Mouse (Mus musculus) small intestine, adult 2 months (tissue): ENCODE results near the gene Eif1. TPM values are rescaled to one million over a fixed set of nuclear protein-coding genes. Genes with fewer than 3 reads are reported as not detected.
A peak's percentile ranks its signal among the peaks of the same experiment; 100 is the strongest.

Source experiments
- H3K27ac ChIP-seq: fragments of 200-500 bp; 2 replicates; pipeline ENCODE4 v1.5.1; 2012; ENCODE audit warnings: low read depth, low read length, control low read depth, inconsistent platforms; ENCODE audit not compliant: insufficient read depth
- H3K27me3 ChIP-seq: fragments of 200-500 bp; 2 replicates; pipeline ENCODE4 v1.6.1; 2012; ENCODE audit warnings: mild to moderate bottlenecking, moderate library complexity, low read length, inconsistent platforms; ENCODE audit not compliant: control insufficient read depth, insufficient read depth
- H3K36me3 ChIP-seq: fragments of 200-500 bp; 2 replicates; pipeline ENCODE4 v1.6.1; 2012; ENCODE audit warnings: mild to moderate bottlenecking, low read length, control low read depth, inconsistent platforms; ENCODE audit not compliant: control insufficient read depth, insufficient read depth
- H3K4me1 ChIP-seq: fragments of 200-500 bp; 2 replicates; pipeline ENCODE4 v1.6.1; 2012; ENCODE audit warnings: low read length, inconsistent platforms, mixed read lengths; ENCODE audit not compliant: control insufficient read depth, insufficient read depth, insufficient read length
- H3K4me3 ChIP-seq: fragments of 200-500 bp; 2 replicates; pipeline ENCODE4 v1.5.1; 2012; ENCODE audit warnings: low read depth, mild to moderate bottlenecking, control low read depth, inconsistent platforms, low read length, moderate library complexity
- CTCF ChIP-seq: fragments of 200-500 bp; IDR thresholded peaks from 2 replicates; pipeline ENCODE4 v1.5.1; 2012; ENCODE audit warnings: low read depth, mild to moderate bottlenecking, control low read depth, inconsistent platforms, low read length, moderate library complexity, mixed read lengths; ENCODE audit not compliant: insufficient replicate concordance, insufficient read length; ENCODE audit errors: extremely low read depth
- POLR2A ChIP-seq: fragments of 200-500 bp; IDR thresholded peaks from 2 replicates; pipeline ENCODE4 v1.6.1; 2012; ENCODE audit warnings: low read depth, mild to moderate bottlenecking, control low read depth, inconsistent platforms, low read length, moderate library complexity
- whole genome bisulfite sequencing: fragments of 180-500 bp; shearing (Covaris S2); methylation state at CpG from one replicate; pipeline ENCODE4 v1.1.7; 2018; 5-methylcytosine and 5-hydroxymethylcytosine counted together
- polyA plus RNA-seq: library from polyadenylated mRNA; depleted of rRNA; stranded (reverse); fragments of >200 nt; gene quantifications from 2 replicates; pipeline ENCODE4 v1.2.3, GENCODE M21; 2012

The Eif1 gene
- polyA plus RNA-seq, 1 experiment = 102 TPM

- WGBS = 58% methylated on average over 9 of the region's 9 CpGs
- no peak for TF ChIP-seq CTCF
These were observed 13.3 kb downstream of the Eif1 start for GRCm38 (mm10) chr11:100332766-100333515.

GRCm38 (mm10) chr11:100333944-100334457 lies 14.3 kb downstream of the Eif1 start, which contains the start of gene Gast:
Gast (plus strand) TSS chr11:100334407.
- Histone ChIP-seq H3K27ac (no peak within 1 kb of the TSS), H3K4me3 (no peak within 1 kb of the TSS), H3K27me3 (no peaks in the 10 kb centered on the region), H3K4me1 (no peaks in the 10 kb centered on the region), H3K36me3 (no peaks in the 10 kb centered on the region)
- TF ChIP-seq CTCF = no peak
- no peak for TF ChIP-seq POLR2A
- WGBS = 53% methylated on average over 6 of the region's 6 CpGs

More at GRCm38 (mm10) chr11:100332766-100333515, 13.3 kb downstream of the Eif1 start:
- Histone ChIP-seq H3K4me3 (no peak overlapping the region), H3K27ac (no peak overlapping the region), H3K27me3 (no peaks in the 10 kb centered on the region), H3K36me3 (no peaks in the 10 kb centered on the region), H3K4me1 (no peaks in the 10 kb centered on the region)

DNA sequence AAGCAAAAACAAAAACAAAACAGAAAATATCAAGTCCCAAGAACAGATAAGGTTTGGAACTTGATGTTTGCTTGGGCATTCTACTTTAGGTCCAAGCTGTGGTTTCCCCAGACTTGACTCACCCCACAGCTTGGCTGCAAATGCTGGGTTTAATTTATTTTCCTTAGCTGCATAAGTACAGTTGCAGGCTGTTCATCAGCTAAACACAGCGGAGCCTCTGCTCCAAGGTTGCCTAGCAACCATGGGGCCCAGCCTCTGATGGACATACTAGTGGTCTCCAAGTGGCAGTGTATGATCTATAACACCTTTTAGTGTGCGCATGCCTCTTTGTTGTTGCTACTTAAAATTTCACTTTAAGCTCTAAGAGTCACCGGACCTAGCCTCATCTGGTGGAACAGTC lies 16.0 kb downstream of the Eif1 start:
- H3K4me3 ChIP-seq = no peak overlapping the region
- TF ChIP-seq POLR2A (no peak), CTCF (no peak)
- H3K27me3 ChIP-seq = no peaks in the 10 kb centered on the region
- 59% methylated on average over 3 of the region's 3 CpGs for WGBS
- H3K4me1 ChIP-seq = no peaks in the 10 kb centered on the region
- no peak overlapping the region for H3K27ac ChIP-seq
- no peaks in the 10 kb centered on the region for H3K36me3 ChIP-seq

GRCm38 (mm10) chr11:100344269-100344668 lies 24.6 kb downstream of the Eif1 start:
- no peak overlapping the region for H3K4me3 ChIP-seq
- H3K27me3 ChIP-seq = no peaks in the 10 kb centered on the region; the same call in 1 of the 2 replicates
- no peaks in the 10 kb centered on the region for H3K4me1 ChIP-seq
- 0 out of 2 replicates have a peak overlapping the region, but pooled peaks have one; percentile 11 for H3K27ac ChIP-seq
- WGBS = 87% methylated on average over 10 of the region's 10 CpGs
- TF ChIP-seq CTCF = no peak
- TF ChIP-seq POLR2A = no peak
- no peaks in the 10 kb centered on the region for H3K36me3 ChIP-seq

DNA sequence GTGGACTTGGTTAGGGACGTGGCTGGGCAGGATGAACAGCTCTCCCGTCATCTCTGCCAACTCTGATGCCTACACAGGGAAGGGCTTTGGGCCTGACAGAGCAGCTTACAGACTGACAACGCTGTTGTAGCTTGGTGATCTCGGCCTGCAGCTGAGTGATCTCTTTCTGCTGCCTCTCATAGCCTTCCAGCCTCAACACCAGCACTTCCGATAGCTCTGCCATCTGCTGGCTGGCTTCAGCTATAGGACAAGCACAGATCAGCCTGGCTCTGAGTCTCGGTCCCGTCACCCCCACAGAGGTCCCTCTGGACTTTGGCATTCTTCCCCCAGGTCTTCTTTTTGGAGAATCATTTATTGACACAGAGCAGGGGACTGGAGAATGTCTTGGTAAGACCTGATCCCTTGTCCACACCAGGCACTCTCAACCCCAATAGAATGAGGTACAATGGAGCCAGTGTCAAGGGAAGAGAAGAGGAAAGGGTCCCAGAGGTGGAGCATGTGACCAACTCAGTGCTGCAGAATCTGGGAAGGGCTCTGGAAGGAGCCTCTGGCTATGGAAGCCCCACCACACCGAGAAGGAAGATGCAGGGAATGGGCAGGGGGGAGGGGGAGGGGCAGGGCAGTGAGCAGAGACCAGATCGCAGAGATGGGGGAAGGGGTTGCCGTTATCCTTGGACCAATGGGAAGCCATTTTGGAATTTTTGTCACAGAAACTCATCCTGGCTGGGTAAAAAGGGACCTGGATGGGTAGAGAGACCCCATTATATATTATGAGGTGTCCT lies 32.6 kb downstream of the Eif1 start:
- H3K27me3 ChIP-seq = peaks cover 18% of the 10 kb centered on the region
- 51% methylated on average over 10 of the region's 10 CpGs for WGBS
- TF ChIP-seq POLR2A = no peak
- TF ChIP-seq CTCF = peak; percentile 16; the same call in 1 of the 2 replicates

GRCm38 (mm10) chr11:100355151-100355951 lies 35.7 kb downstream of the Eif1 start:
- TF ChIP-seq POLR2A (no peak), CTCF (no peak)
- Histone ChIP-seq H3K4me3 (peak overlapping the region; percentile 80), H3K27me3 (peaks cover 27% of the 10 kb centered on the region), H3K36me3 (no peaks in the 10 kb centered on the region), H3K4me1 (peaks cover 3% of the 10 kb centered on the region), H3K27ac (no peak overlapping the region)
- under 1% methylated on average over 54 of the region's 54 CpGs for WGBS

More for the DNA sequence above, 32.6 kb downstream of the Eif1 start:
- H3K4me1 ChIP-seq = peaks cover 3% of the 10 kb centered on the region
- H3K27ac ChIP-seq = no peak overlapping the region
- H3K36me3 ChIP-seq = no peaks in the 10 kb centered on the region
- no peak overlapping the region for H3K4me3 ChIP-seq
